ENCODE assay signal across 28 mouse cellular contexts in the genomic region with DNA sequence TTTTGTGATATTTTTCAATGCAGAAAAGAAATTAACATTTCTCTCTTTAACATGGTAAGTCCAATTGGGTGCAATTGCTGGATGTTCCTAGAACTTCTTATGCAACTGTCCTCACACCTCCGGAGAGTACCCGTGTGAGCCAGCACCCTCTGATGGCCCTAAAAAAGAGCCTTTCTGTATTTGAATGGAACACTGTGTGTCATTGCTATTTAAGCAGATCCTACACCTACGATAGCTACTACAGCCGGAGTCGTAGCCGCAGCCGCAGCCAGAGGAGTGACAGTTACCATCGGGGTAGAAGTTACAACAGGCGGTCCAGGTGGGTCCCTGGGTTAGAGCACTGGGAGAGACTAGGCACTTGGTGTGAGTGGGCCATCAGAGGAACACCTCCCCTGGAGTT. TPM values are rescaled to one million over a fixed set of nuclear protein-coding genes. Genes with fewer than 3 reads are reported as not detected.
DNase-seq lines count a peak whose midpoint lies in the region; ATAC-seq and TF ChIP-seq lines count a peak whose summit lies in the region.
"Had no signal": no experiment of that assay in that cellular context is flagged by ENCODE, and none has a peak within 500 bp of the region (broad histone marks: within the 10 kb centered on the region; RNA-seq: fewer than 3 reads in every experiment).

No protein-coding gene starts in this region.

- H3K36me3 ChIP-seq in liver, embryonic 11.5 days (ENCODE audit: control insufficient read depth, insufficient read depth, low read length): peaks cover 66% of the 10 kb centered on the region

- no peak overlapping the region for H3K27ac ChIP-seq in liver, embryonic 11.5 days (ENCODE audit: low read depth, low read length)
- H3K27ac ChIP-seq in cortical plate, adult 2 months (ENCODE audit: insufficient read depth, low read length): no peak overlapping the region
- H3K27ac ChIP-seq: embryonic facial prominence, embryonic 12.5 days; embryonic facial prominence, embryonic 15.5 days; heart, adult 2 months; heart, embryonic 10.5 days; heart, embryonic 13.5 days; hindbrain, embryonic 14.5 days; hindbrain, postnatal 0 days had no signal

- no peak overlapping the region for H3K9ac ChIP-seq in liver, embryonic 11.5 days (ENCODE audit: low read depth, low read length)
- H3K9ac ChIP-seq: embryonic facial prominence, embryonic 12.5 days; embryonic facial prominence, embryonic 15.5 days; forebrain, postnatal 0 days; heart, embryonic 13.5 days; hindbrain, embryonic 14.5 days had no signal

- no peak for ATAC-seq in liver, embryonic 11.5 days (replicated peaks; ENCODE audit: low FRiP score)
- ATAC-seq: CD4-positive, CD25-positive, alpha-beta regulatory T cell, adult 4 months; forebrain, embryonic 14.5 days; forebrain, postnatal 0 days; hindbrain, postnatal 0 days had no signal

- intact Hi-C loops in left cerebral cortex, postnatal 4 days (cut with DNase I): loop anchor here (10.0 kb wide), 1 partner anchor 278 kb away; no protein-coding TSS in a partner anchor

- TF ChIP-seq POLR2A in cortical plate, adult 2 months (IDR thresholded peaks at IDR 0.05; ENCODE audit: extremely low read depth, insufficient read depth, low read length): 0 out of 2 replicates have a peak, but pooled peaks have one; percentile 24

- H3K27me3 ChIP-seq in liver, embryonic 11.5 days (replicated peaks; ENCODE audit: control insufficient read depth, insufficient read depth, low read length): no peaks in the 10 kb centered on the region
- H3K27me3 ChIP-seq: embryonic facial prominence, embryonic 12.5 days; embryonic facial prominence, embryonic 15.5 days; heart, embryonic 13.5 days had no signal

- 94% methylated on average over 9 of the region's 9 CpGs for WGBS in liver, embryonic 11.5 days

- peak; percentile 61 to 75 for DNase-seq in left cerebral cortex, adult 18-20 months (ENCODE audit: low spot score in 2 of 2)
- DNase-seq in left cerebral cortex, postnatal 4 days: no peak
- DNase-seq in liver, embryonic 11.5 days (ENCODE audit: low spot score): peak; percentile 27
- DNase-seq in liver: no peak
- DNase-seq in cerebellum, postnatal 14 days: no peak
- DNase-seq: adrenal gland, adult 2 months; adrenal gland, postnatal 14 days; cerebellum, adult 11-12 months; cerebellum, adult 8-10 months; cerebellum, postnatal 10 days; forebrain, postnatal 0 days; gastrocnemius, postnatal 10 days; gastrocnemius, postnatal 36 days; heart, adult 2 months; heart, postnatal 14 days; heart, postnatal 4 days had no signal

- no peak overlapping the region for H3K4me2 ChIP-seq in liver, embryonic 11.5 days
- H3K4me2 ChIP-seq: embryonic facial prominence, embryonic 12.5 days; embryonic facial prominence, embryonic 15.5 days; heart, embryonic 13.5 days; hindbrain, embryonic 14.5 days had no signal

- H3K9me3 ChIP-seq in liver, embryonic 11.5 days (ENCODE audit: control insufficient read depth, low read length): no peaks in the 10 kb centered on the region
- H3K9me3 ChIP-seq: embryonic facial prominence, embryonic 12.5 days; embryonic facial prominence, embryonic 15.5 days; heart, embryonic 10.5 days; heart, embryonic 13.5 days had no signal

- no peak overlapping the region for H3K4me3 ChIP-seq in liver, embryonic 11.5 days (ENCODE audit: low read depth, low read length)
- H3K4me3 ChIP-seq in cortical plate, adult 2 months (ENCODE audit: insufficient read depth, low read length): no peak overlapping the region
- H3K4me3 ChIP-seq: embryonic facial prominence, embryonic 12.5 days; embryonic facial prominence, embryonic 15.5 days; heart, adult 2 months; heart, embryonic 10.5 days; heart, embryonic 13.5 days had no signal

- no peak for TF ChIP-seq CTCF in cortical plate, adult 2 months (IDR thresholded peaks at IDR 0.05; ENCODE audit: extremely low read depth, insufficient read depth, low read length)

- no peaks in the 10 kb centered on the region for H3K4me1 ChIP-seq in liver, embryonic 11.5 days (replicated peaks; ENCODE audit: control insufficient read depth, insufficient read depth, low read length)
- peaks cover 4% of the 10 kb centered on the region for H3K4me1 ChIP-seq in cortical plate, adult 2 months (ENCODE audit: control insufficient read depth, insufficient read depth, low read length)

RNA-seq across cellular contexts. Expression of gene Zfp651, which starts 6.4 kb away (rescaled TPM):
- 100 to 1,000 TPM; 104 to 106 TPM for total RNA-seq in left cerebral cortex, adult 18-20 months (2021)
- 10 to 100 TPM; 87.2 to 91.9 TPM for total RNA-seq in left cerebral cortex, postnatal 4 days (2021)
- 4.0 and 4.4 TPM in 2 replicates for polyA plus RNA-seq in liver, embryonic 11.5 days (2014; fragmentation: Nextera tagmentation; extraction: Ambion mirVana)
- 97.8 and 115 TPM in 2 replicates for polyA plus RNA-seq in cortical plate, adult 2 months (2012; rRNA removed)
- total RNA-seq: granulocyte monocyte progenitor cell, adult 5-6 weeks had no signal

RNA-seq across cellular contexts. Expression of gene Klhl40, which starts 24.6 kb away (rescaled TPM):
- 1 to 10 TPM; 6.2 to 7.2 TPM for total RNA-seq in left cerebral cortex, adult 18-20 months (2021)
- 1 to 10 TPM; 1.3 TPM for total RNA-seq in left cerebral cortex, postnatal 4 days (2021)
- polyA plus RNA-seq in liver, embryonic 11.5 days (2014; fragmentation: Nextera tagmentation; extraction: Ambion mirVana): not detected in 2 replicates
- 6.6 and 8.7 TPM in 2 replicates for polyA plus RNA-seq in cortical plate, adult 2 months (2012; rRNA removed)
- total RNA-seq: adrenal gland, adult 2 months; adrenal gland, postnatal 14 days; MEL had no signal
- polyA plus RNA-seq: adrenal gland, adult 2 months; CD4-positive, CD25-positive, alpha-beta regulatory T cell, adult 4 months had no signal

RNA-seq across cellular contexts. Expression of gene Nktr, which starts 33.8 kb away (rescaled TPM):
- total RNA-seq in left cerebral cortex, adult 18-20 months (2021): 100 to 1,000 TPM; 103 to 112 TPM
- total RNA-seq in left cerebral cortex, postnatal 4 days (2021): 100 to 1,000 TPM; 145 to 152 TPM
- polyA plus RNA-seq in liver, embryonic 11.5 days (2014; fragmentation: Nextera tagmentation; extraction: Ambion mirVana): 47.3 and 48.2 TPM in 2 replicates
- polyA plus RNA-seq in cortical plate, adult 2 months (2012; rRNA removed): 127 and 133 TPM in 2 replicates

RNA-seq across cellular contexts. Expression of gene Hhatl, which starts 39.5 kb away (rescaled TPM):
- 10 to 100 TPM; 15.4 to 25.0 TPM for total RNA-seq in left cerebral cortex, adult 18-20 months (2021)
- under 1 TPM in 1 of 2 experiments, not detected in 1; 0.93 TPM for total RNA-seq in left cerebral cortex, postnatal 4 days (2021)
- not detected in 2 replicates for polyA plus RNA-seq in liver, embryonic 11.5 days (2014; fragmentation: Nextera tagmentation; extraction: Ambion mirVana)
- 21.2 and 22.4 TPM in 2 replicates for polyA plus RNA-seq in cortical plate, adult 2 months (2012; rRNA removed)
- total RNA-seq: adrenal gland, adult 2 months; adrenal gland, postnatal 14 days; granulocyte monocyte progenitor cell, adult 5-6 weeks; MEL had no signal
- polyA plus RNA-seq: CD4-positive, CD25-positive, alpha-beta regulatory T cell, adult 4 months; forebrain, embryonic 14.5 days; hindbrain, embryonic 11.5 days; hindbrain, embryonic 14.5 days had no signal

RNA-seq across cellular contexts. Expression of gene Ss18l2, which starts 42.6 kb away (rescaled TPM):
- total RNA-seq in left cerebral cortex, adult 18-20 months (2021): 10 to 100 TPM; 73.2 to 83.3 TPM
- 10 to 100 TPM; 60.1 to 60.6 TPM for total RNA-seq in left cerebral cortex, postnatal 4 days (2021)
- polyA plus RNA-seq in liver, embryonic 11.5 days (2014; fragmentation: Nextera tagmentation; extraction: Ambion mirVana): 103 and 118 TPM in 2 replicates
- polyA plus RNA-seq in cortical plate, adult 2 months (2012; rRNA removed): 119 and 120 TPM in 2 replicates

Comparison
In these comparisons a context has a peak if more than half of its experiments do, and no peak if none do; other contexts are left out.
1. DNase-seq: peak in left cerebral cortex, adult 18-20 months (2 of 2) and liver, embryonic 11.5 days (single experiment); none in left cerebral cortex, postnatal 4 days (single experiment), liver (single experiment) and cerebellum, postnatal 14 days (0 of 2).